Mouse (Mus musculus) fibroblast of lung, adult 2 months (primary cell): ENCODE results near the gene Gm5891.
"Not testable (repeated sequence)": the region's sequence is repeated elsewhere in the genome, so short reads cannot be mapped to it uniquely, and the experiment has no call there.

ENCODE experiments used
- DNase-seq: peaks from one replicate; pipeline ENCODE4 v3.0.0-alpha.2; 2011; ENCODE audit warnings: low read depth

Gene Gm5891

GRCm38 (mm10) chr7:21921191-21921590 is at the start of gene Gm5891:
Gm5891 (minus strand) TSS chr7:21921291.
- not testable (repeated sequence) for DNase-seq
